Mouse (Mus musculus) kidney, postnatal 25 days (tissue): ENCODE data around the gene Fmo6.

Experiments
- DNase-seq, 2 experiments: peaks; one replicate each; pipeline ENCODE4 v3.0.0; 2021; ENCODE audit warnings: mixed read lengths in 2 of 2

Fmo6 gene

DNA sequence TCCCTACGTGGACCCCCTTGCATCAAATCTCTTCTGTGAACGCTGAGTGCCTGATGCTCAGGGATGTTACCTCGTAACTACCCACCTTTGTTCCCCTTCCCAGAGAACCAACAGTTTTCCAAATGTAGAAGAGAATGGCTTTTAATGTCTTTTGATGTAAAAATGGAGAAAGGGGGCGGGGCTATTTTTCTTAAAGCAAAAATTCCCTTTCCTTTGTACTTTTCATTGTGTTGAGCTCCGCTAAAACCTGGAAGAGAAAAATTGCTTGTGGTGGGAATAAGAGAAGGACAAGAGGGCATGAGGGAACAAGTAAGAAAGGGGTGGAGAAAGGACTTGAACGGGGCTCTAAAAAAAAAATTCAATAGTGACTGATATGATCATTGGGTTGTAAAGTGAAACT, at the start of gene Fmo6:
Fmo6 (minus strand) TSS at position 101 of the 400 bp plus-strand sequence.
- DNase-seq: no peak

DNA sequence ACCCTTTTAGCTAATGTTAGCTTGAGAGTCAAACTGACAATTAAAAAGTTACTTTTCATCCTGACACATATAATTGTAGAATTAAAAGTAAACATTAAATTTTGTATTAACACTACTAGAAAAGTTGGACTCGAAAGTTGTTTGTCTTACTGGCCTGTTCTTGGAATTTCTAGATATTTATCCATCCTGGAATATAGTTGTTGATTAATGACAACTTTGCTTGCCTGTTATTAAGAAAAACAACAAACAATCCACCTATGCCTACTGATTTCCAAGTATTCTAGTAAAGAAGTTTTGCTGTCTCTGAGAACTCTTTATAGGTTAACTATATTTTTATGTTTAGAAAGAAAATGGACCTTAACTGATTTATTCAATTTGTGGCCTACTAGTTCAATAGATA, 49.5 kb upstream of the Fmo6 start:
- no peak for DNase-seq

DNA sequence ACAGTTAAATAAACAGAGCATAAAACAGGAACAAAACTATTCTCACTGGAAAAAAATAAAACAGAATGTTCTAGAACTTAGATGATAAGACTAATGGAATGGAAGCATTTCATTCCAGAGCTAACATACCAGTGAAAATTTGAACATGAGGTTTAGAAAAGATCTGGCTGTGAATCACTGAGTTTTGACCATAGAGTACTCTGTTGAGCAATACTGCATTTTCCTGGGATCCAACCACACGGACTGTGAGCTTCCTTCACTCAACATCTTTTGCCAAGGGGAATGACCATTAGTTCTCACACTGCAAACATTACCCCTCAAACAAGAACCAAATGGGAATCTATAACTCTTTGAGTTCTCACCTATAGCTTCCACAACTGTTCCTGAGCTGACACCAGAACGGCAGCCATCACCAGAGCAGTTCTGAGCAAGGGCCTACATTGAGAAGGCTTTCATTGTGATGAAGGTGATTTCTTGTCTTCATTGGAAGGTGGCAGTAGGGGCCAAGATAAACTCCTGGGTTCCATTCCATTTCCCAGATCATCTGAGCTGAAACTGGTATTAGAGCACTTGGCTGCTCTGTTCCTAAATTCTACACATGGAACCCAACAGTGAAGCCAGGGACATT, 48.9 kb upstream of the Fmo6 start:
- no peak for DNase-seq

DNA sequence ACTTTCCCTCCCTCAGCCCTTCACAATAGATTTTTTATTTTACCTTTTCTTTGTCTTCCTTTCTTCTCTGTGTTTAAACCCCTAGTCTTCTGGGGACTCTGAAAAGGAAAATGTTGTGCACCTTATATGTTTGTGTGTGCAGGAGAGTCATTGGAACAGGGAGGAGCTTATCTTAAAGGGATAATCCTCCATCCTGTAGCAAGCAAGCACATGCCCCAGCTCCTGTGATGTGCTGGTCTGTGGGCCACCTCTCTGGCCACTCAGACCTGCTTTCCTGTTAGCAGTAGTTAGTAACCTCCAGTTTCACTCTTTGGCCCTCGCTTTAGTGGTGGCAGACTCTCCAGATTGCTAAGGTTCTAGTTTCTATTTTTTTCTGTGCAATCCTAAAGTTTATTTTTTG, 47.1 kb upstream of the Fmo6 start, which contains the start of gene Fmo3:
Fmo3 (minus strand) TSS at position 101 of the 400 bp plus-strand sequence.
- no peak for DNase-seq

DNA sequence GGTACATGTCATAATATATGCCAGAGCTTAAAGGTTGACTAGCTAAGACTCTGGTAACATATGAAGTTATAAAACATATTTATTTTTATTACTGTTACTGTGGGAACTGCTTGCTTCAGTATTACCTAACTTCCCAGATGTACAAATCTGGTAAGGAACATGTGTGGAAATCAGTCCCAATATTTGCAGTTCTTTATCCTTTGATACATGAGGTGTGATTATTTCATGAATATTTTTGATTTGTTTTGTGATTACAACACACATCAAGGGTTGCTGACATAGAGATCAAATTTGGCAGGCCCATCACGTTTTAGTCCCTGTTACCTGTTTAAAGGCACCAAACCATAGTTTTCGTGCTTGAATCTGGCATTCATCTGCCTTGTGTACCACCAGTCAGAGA, 26.2 kb upstream of the Fmo6 start:
- DNase-seq: no peak

DNA sequence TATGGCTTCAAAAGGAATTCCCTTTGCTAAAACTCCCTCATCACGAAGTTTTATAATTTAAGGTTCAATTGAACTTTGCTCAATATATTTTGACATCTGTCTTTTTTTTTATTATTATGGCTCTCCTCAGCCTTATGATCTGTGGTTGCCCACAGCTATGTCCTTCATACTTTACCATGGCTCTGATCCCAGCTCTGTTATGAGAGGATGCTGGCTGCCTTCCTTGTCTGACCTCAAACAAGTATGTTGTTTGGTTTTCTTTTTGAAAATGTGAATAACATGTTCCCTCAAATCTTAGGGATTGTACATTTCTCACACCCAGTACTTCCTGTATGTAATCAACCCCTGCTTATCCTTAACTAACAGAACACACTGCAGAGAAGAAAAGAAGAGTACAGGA, 20.1 kb upstream of the Fmo6 start:
- DNase-seq: no peak

DNA sequence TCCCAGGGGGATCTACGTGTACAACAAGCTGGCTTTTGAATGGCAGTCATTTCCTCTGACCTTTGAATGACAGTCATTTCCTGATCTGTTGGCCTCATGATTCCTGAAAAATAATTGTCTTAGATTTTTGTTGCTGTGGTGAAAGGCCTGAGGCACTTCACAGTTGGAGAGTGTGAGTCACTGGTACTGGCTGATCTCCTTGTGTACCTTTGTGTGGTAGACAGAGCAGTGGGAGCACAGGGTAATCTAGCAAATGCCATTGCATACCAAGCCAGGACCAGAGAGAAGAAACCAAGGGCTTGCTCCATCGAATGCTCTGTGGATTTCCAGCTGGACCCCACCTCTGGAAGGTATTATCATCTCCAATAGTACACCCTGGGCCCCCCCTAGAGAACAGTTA, 15.8 kb upstream of the Fmo6 start:
- no peak for DNase-seq

DNA sequence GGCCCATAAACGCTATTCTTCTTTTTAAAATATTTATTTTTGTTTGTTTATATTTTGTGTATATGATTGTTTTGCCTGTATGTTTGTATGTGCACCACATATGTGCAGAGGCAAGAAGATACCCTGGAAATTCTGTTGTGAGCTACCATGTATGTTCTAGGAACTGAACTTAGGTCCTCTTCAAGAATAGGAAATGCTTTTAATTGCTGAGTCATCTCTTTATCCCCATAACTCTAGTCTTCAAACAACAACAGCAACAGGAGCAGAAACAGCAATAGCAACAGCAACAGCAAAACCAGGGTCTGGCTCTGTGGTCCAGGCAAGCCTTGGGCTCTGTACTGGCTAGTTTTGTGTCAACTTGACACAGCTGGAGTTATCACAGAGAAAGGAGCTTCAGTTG, 12.4 kb upstream of the Fmo6 start:
- no peak for DNase-seq

DNA sequence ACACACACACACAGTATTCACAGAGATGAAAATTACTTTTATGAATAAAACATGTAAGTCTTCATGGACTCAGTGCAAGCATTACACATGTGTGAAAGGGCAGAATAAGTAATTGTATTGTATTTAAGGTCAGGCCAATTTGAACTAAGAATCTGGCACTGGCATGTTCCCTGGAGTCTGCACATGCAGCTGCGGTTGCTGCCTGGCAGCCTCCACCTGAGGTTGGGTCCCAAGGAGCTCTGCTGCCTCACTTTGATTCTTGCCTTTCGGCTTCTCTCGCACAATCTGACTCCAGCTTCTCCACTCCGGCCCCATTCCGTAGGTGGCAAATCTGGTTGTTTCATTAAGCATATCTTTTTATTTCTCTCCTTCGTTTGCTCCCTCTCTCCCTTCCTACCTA, 10.6 kb upstream of the Fmo6 start:
- no peak for DNase-seq

DNA sequence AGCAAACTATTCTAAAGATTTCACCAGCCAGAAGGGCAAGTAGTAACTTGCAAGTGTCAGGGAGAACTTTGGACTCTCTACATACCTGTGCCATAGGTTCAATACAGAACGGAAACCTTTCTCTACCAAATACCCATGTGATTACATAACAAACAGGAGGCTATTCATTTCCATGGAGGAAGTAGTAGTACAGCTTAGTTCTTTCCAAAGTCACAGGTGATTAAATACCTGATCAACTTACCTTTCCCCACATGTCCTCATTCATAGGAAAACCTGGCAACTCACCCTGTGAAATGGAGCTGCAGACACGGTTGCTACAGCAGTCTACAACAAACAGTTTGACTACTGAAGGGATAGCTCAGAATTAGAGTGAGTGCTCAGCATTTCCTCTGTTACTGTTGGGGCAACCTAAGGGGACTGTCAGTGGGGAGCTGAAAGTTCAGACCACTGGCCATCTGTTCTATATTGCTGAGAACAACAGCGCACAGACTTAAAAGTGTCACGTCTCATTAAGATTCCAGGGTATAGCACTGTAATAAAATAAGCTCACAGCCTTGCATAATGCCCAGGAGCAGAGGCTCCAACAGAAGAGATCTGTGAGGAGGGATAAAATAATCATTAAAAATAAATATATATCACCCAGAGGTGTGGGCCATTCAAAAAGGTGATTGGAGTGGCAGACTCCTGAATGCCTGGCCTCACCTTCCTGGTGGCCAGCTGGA, 9.7 kb upstream of the Fmo6 start:
- no peak for DNase-seq

DNA sequence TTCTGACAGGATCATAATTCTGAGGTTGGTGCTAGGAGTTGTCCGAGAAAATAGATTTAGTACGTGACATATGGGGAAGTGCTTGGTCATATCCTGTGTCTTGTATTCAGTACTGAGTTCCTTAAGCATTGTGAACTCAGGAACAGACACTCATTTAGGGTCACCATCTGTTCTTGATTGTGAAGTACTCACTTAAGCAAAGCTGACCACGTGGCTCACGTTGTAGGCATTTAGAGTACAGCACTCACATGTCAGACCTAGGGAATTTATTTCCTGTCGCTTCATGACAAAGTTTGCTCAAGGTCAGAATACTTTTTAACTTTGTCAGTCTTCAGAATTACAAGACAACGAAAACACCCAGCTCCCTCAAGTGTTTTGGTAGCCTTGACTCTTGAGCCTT, 6.4 kb upstream of the Fmo6 start:
- peak in 1 of 2 experiments; percentile 41 for DNase-seq

DNA sequence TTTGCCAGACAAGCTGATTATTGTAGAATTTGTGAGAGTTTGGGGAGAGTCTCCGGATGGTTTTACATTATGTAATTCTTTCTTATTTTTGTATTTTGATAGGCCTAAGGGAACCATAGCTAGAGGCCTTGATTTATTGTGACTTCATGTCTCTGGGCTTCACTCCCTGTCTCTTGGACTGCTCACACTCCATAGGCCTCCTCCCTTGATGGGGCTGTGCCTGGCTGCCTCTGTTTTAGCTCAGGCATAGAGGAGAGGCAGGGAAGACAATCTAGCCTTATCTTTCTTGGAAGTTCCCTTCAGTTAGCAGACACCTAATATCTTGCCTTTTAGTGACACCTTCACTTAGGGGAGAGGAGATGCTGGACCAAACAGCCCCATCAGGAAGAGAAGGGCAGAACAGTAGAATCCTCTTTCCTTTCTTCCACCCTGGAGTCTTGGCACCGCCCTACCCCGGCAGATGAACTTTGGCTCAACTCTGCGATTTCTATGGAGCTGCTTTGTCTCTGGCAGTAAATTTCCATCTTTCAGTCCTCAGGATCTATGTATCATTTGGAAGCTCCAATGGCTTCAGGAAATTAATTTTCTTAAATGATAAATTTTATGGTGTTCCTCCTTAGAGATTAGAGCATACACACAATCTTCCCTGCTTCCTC, 1.5 kb upstream of the Fmo6 start:
- DNase-seq: peak; percentile 48 to 65

DNA sequence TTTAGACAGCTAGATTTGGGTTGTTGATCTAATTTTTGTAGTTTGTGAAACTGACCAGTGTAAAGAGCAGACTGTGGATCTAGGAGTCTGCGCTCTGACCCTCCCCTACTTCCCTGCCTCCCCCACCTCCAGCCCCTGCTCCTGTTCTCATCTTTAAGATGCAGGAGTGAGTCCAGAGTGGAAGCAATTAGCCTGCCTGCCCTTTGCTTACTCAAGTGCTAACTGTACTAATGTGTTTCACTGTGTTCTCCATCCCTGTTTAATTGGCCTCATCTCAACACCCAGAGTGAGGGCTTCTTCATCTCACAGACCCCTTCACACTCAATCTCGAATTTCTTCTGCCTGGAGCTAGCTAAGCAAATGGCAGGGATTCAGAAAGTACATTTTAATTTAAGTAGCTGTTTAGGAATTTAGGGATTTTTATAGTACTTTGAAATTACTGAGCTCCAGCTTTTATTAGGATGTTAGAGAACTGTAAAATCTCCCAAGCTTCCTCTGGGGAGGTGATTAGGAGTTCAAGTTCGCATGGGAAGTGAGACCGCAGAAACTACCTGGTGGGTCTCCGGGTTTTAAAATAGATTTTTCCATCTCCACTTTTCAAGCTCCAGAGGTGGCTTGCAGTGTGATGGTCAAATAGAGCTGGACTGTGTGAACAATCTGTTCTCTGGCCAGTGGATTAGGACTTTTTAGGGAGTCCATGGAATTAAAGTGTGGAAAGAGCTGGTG, 818 bp upstream of the Fmo6 start:
- no peak for DNase-seq

DNA sequence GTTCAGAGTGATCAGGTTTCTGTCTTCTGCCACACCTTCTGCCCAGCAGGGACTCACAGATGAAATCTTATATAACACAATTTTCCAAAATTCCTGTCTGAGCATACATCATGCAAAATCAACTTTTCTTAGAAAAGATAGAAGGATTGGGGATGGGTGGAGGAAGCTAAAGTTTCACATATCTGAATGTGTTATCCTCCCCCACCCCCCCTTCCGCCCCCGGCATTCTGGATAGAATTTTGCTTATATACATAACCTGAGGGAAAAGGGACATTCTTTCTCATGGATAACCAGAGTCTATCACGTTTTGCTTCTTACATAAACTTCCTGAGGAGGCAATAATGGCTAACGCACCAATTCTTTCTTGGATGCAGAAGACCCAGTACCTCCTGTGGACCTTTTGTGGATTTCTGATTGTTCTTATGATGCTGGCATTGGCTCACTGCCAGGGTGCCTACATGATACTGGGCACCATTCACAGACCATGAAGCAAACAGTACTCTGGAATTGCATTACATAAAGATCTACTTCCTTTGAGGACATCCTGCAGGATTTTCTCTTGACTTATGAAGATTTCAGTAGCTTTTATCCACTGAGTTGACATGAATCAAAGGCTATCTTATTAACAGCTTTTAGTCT, 2.8 kb downstream of the Fmo6 start:
- DNase-seq: no peak

DNA sequence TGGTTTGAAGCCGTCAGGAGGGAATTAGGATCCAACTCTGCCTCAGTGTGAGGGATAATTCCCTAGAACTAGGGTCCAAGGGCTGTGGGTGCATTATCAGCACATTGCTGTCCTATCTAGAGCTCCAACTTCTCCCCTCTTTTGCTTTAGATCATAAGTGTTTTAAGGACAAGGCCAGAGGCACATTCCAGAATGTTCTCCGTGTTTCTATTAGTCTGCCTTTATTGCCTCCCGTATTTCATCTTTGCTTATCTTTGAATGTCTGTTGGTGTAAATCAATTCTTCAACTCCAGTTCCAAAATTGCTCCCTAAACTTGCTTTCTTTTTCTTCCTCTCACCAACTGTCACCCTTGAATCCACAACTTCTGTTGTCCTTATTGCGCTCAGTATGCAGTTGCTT, 4.9 kb downstream of the Fmo6 start:
- no peak for DNase-seq

DNA sequence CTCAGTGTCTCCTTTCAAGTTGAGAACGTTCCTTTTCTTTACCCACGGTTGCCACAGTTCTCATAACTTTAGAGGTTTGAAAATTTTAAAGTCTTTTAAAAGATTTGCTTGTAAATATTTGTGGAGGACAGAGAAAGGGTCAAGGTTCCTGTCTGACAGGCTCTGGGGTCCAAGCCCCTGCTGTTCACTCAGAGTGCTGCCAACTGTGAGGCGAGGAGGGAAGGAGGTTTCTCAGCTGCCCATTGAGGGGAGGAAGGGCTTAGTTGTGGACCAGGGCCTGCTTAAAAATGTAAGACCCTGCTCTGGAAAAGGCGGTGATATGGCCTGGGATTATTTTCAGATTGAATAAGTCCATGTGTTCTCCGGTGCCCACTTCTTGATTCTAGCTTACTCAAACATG, 5.4 kb downstream of the Fmo6 start:
- DNase-seq: no peak

DNA sequence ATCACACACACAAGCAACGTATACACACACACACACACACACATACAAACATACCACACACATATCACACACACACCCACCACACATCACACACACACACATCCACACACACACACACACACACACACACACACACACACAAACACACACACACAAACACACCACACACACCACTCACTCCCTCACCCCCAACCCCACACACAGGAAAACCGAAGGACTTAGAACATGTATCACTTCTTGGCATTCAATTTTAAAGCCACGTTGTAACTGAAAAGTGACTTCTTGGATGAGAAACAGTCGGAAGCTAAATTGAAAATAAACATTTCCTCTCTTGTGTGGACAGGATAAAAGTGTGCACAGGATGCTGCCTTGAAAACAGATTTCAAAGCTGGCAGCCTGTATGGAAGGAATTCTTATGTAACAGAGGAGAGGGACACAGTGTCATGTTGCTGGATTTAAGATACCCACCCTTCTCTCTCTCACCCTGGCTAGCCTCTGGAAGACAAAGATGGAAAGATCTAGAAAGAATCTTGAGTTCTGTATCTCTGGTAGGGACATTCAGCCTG, 5.9 kb downstream of the Fmo6 start:
- DNase-seq: peak in 1 of 2 experiments; percentile 43

DNA sequence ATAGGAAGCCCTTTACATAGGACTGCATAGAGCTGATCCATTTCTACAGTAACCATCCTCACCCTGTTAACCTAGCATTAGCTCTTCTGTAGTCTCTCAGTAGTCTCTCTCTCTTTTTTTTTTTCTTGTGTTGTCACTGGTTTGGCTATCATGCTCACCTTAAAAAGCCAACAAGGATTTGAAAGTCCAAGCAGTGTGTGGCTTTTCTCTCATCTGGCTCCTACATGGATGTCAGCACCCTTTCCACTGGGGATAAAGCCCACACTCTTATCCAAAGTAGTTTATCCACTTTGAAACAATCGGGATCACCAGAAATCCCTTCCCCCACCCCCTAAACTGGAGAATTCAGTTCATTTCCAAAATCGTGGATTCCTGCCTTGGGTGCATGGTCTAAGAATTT, 6.7 kb downstream of the Fmo6 start:
- DNase-seq: no peak

DNA sequence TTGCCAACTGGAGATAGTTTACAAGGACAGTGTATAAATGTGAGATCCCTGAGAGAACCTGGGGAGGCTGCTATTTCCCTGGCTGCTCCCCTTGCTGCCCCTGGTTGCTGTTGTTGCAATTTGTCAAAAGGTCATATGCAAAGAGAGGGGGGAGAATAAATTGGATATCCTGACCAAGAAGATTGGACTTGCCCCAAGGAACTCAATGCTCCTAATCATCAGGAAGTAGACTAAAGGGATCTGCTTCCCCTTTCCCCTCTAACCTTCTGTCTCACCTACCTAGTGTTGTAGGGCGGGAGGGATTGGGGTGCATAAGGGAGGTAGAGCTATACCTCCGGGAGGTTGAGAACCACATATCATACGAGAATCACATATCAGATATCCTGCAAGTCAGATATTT, 8.2 kb downstream of the Fmo6 start:
- DNase-seq: no peak

DNA sequence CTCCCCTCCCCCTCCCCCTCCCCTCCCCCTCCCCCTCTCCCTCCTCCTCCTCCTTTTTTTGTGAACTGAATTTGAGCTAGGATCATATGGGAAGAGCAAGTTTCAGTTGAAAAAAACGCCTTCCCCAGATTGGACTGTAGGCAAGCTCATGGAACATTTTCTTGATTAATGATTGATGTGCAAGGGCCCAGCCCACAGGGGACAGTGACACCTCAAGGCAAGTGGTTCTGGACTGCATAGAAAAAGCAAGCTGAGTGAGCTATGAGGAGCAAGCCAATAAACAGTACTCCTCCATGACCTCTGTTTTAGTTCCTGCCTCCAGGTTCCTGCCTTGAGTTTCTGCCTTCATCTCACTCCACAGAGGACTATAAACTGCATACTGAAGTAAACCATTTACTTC, 12.2 kb downstream of the Fmo6 start:
- no peak for DNase-seq

DNA sequence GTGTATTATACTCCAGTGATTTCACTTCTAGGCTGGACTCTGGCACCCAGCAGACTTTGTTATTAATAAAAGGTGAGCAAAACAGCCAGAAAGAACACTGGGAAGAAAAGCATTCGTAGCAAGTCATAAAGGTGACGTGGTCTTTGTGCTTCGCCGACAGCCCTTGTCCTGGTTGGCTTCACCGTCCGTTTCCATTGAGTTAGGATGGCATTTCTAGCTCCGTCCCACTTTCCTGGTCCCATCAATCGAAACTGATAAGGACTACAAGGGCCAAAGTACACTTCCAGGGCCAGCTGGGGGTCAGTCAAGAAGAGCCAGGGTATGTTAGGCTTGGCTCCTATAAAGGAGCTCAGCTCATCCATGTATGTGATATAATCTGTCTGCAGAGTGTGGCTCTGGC, 20.7 kb downstream of the Fmo6 start:
- no peak for DNase-seq

DNA sequence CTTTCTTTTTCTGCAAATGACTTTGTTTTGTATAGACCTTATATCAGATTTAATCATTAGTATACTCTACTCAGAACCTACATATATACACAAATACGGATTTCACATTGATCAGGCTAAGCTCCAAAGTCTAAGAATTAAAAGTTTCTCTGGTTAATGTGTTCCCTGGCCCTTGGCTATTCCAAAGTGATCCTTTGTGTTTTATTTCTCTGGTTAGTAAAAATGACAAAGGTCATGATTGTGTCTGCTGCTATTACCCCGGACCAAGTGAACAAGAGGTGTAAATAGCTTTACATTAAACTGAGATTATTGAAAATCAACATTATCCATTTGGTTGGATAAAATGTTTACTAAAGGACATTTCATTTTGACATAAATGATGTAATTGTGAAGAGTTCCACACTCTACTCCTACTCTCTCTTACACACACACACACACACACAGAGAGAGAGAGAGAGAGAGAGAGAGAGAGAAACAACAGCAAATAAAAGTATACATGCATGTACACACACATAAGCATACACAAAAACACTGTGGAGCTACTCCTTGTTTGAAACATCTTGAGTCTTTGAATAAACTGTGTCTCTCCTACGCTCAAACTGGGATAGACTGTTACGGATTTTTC, 22.3 kb downstream of the Fmo6 start:
- DNase-seq: no peak
